Mouse (Mus musculus) erythroid progenitor cell, adult 5-6 weeks (primary cell): Measurements from ENCODE around the gene Gm42742. TPM values are rescaled to one million over a fixed set of nuclear protein-coding genes. Genes with fewer than 3 reads are reported as not detected.

Experiments
- ATAC-seq: replicated peaks from 2 replicates; pipeline ENCODE4 v1.8.0; 2016; ENCODE audit warnings: moderate number of reproducible peaks, mild to moderate bottlenecking, moderate TSS enrichment, inconsistent platforms; ENCODE audit not compliant: poor library complexity, low FRiP score, severe bottlenecking
- total RNA-seq, 2 experiments: library from RNA; stranded (forward) in 1 of 2; stranded (reverse) in 1 of 2; fragments of 150-400 nt in 1 of 2; fragments of 186-747, 209-891 nt in 1 of 2; gene quantifications; 2 replicates each; pipeline versions ENCODE4 v1.2.3 to v1.2.4; 2015 to 2017; ENCODE audit warnings: low replicate concordance in 2 of 2

Gm42742 gene
- total RNA-seq, 2 experiments from 2014 or later: 1.7 to 10.8 TPM

- peak; percentile 60 for ATAC-seq
These were observed 12.5 kb downstream of the Gm42742 start for GRCm38 (mm10) chr7:127008239-127009019.

GRCm38 (mm10) chr7:127007313-127008024 lies 13.4 kb downstream of the Gm42742 start:
- ATAC-seq: no peak

- ATAC-seq: no peak
These were observed 16.6 kb downstream of the Gm42742 start for GRCm38 (mm10) chr7:127004122-127004875.

GRCm38 (mm10) chr7:127003620-127004019 lies 17.3 kb downstream of the Gm42742 start:
- no peak for ATAC-seq

- no peak for ATAC-seq
These were observed 21.3 kb downstream of the Gm42742 start for GRCm38 (mm10) chr7:126999568-126999967.

GRCm38 (mm10) chr7:126996449-126996848 lies 24.4 kb downstream of the Gm42742 start:
- ATAC-seq: no peak

GRCm38 (mm10) chr7:126988816-126989215 lies 32.1 kb downstream of the Gm42742 start:
- ATAC-seq: no peak

- peak; percentile 64 for ATAC-seq
These were observed 34.6 kb downstream of the Gm42742 start for GRCm38 (mm10) chr7:126986319-126986718.

- ATAC-seq: no peak
These were observed 36.0 kb downstream of the Gm42742 start for GRCm38 (mm10) chr7:126984667-126985444.

- ATAC-seq: no peak
These were observed 37.8 kb downstream of the Gm42742 start for GRCm38 (mm10) chr7:126983113-126983512.

- no peak for ATAC-seq
These were observed 38.8 kb downstream of the Gm42742 start for GRCm38 (mm10) chr7:126982054-126982453.

GRCm38 (mm10) chr7:126981601-126982000 lies 39.3 kb downstream of the Gm42742 start:
- no peak for ATAC-seq

- no peak for ATAC-seq
These were observed 42.1 kb downstream of the Gm42742 start for GRCm38 (mm10) chr7:126978841-126979240.

GRCm38 (mm10) chr7:126976878-126977459 lies 43.9 kb downstream of the Gm42742 start:
- 0 out of 2 replicates have a peak, but pooled peaks have one; percentile 13 for ATAC-seq

GRCm38 (mm10) chr7:126975950-126976866 lies 44.7 kb downstream of the Gm42742 start, which contains the start of gene Cdiptos:
Gene Cdiptos, minus strand, starts transcription at chr7:126976098.
- peak; percentile 94 for ATAC-seq

- no peak for ATAC-seq
These were observed 45.2 kb downstream of the Gm42742 start, which contains the start of gene Cdipt for GRCm38 (mm10) chr7:126975893-126975949. Gene Cdipt, plus strand, starts transcription at chr7:126975914.

- no peak for ATAC-seq
These were observed 45.4 kb downstream of the Gm42742 start for GRCm38 (mm10) chr7:126975493-126975892.

GRCm38 (mm10) chr7:126967361-126967760 lies 53.5 kb downstream of the Gm42742 start:
- ATAC-seq: no peak

- no peak for ATAC-seq
These were observed 55.3 kb downstream of the Gm42742 start for GRCm38 (mm10) chr7:126965568-126965967.
